Mouse (Mus musculus) cerebellum, adult (tissue): ENCODE data around the gene 4931428F04Rik.

Experiments
- ATAC-seq: cut with Nextera tagmentation; 2 replicates; pipeline ENCODE4 v1.9.2; 2017; ENCODE audit warnings: mild to moderate bottlenecking, moderate library complexity, mixed read lengths; ENCODE audit not compliant: insufficient number of reproducible peaks, low FRiP score, low TSS enrichment

The 4931428F04Rik gene

GRCm38 (mm10) chr8:105266775-105267174, 22.9 kb downstream of the 4931428F04Rik start:
- ATAC-seq = no peak

- ATAC-seq = no peak
Measured at GRCm38 (mm10) chr8:105265128-105265527, 24.5 kb downstream of the 4931428F04Rik start.

GRCm38 (mm10) chr8:105264024-105264982, 25.4 kb downstream of the 4931428F04Rik start, which contains the start of the genes Tradd and Fbxl8:
TSS of gene Tradd (minus strand) at chr8:105264609.
TSS of gene Fbxl8 (plus strand) at chr8:105264648.
- ATAC-seq = no peak

- ATAC-seq = no peak
Measured at GRCm38 (mm10) chr8:105263244-105263912, 26.3 kb downstream of the 4931428F04Rik start.

- no peak for ATAC-seq
Measured at GRCm38 (mm10) chr8:105261326-105261980, 28.2 kb downstream of the 4931428F04Rik start.

- ATAC-seq = no peak
Measured at GRCm38 (mm10) chr8:105260371-105261099, 29.1 kb downstream of the 4931428F04Rik start.

GRCm38 (mm10) chr8:105259721-105260320, 29.8 kb downstream of the 4931428F04Rik start:
- ATAC-seq = peak; percentile 33; the same call in 1 of the 2 replicates

- peak; percentile 36; the same call in 1 of the 2 replicates for ATAC-seq
Measured at GRCm38 (mm10) chr8:105258911-105259720, 30.5 kb downstream of the 4931428F04Rik start.

GRCm38 (mm10) chr8:105257318-105258114, 32.1 kb downstream of the 4931428F04Rik start:
- no peak for ATAC-seq

GRCm38 (mm10) chr8:105254966-105255350, 34.7 kb downstream of the 4931428F04Rik start, which contains the start of gene B3gnt9:
TSS of gene B3gnt9 (minus strand) at chr8:105255153.
- no peak for ATAC-seq

GRCm38 (mm10) chr8:105254152-105254965, 35.3 kb downstream of the 4931428F04Rik start:
- peak; percentile 47 for ATAC-seq

GRCm38 (mm10) chr8:105253766-105254151, 35.9 kb downstream of the 4931428F04Rik start:
- ATAC-seq = peak; percentile 3; the same call in 1 of the 2 replicates

- ATAC-seq = no peak
Measured at GRCm38 (mm10) chr8:105252680-105253537, 36.8 kb downstream of the 4931428F04Rik start.

GRCm38 (mm10) chr8:105251954-105252353, 37.7 kb downstream of the 4931428F04Rik start:
- no peak for ATAC-seq

- no peak for ATAC-seq
Measured at GRCm38 (mm10) chr8:105241016-105241415, 48.6 kb downstream of the 4931428F04Rik start.
